Mouse (Mus musculus): ENCODE data around the gene Socs7. TPM values are rescaled to one million over a fixed set of nuclear protein-coding genes. Genes with fewer than 3 reads are reported as not detected.

The Socs7 gene
- 4.2 TPM for polyA plus RNA-seq (2014; fragmentation: Illumina TruSeq; extraction: RNeasy Lipid Tissue Mini Kit (QIAGEN cat#74804); ENCODE audit: low replicate concordance)

DNA sequence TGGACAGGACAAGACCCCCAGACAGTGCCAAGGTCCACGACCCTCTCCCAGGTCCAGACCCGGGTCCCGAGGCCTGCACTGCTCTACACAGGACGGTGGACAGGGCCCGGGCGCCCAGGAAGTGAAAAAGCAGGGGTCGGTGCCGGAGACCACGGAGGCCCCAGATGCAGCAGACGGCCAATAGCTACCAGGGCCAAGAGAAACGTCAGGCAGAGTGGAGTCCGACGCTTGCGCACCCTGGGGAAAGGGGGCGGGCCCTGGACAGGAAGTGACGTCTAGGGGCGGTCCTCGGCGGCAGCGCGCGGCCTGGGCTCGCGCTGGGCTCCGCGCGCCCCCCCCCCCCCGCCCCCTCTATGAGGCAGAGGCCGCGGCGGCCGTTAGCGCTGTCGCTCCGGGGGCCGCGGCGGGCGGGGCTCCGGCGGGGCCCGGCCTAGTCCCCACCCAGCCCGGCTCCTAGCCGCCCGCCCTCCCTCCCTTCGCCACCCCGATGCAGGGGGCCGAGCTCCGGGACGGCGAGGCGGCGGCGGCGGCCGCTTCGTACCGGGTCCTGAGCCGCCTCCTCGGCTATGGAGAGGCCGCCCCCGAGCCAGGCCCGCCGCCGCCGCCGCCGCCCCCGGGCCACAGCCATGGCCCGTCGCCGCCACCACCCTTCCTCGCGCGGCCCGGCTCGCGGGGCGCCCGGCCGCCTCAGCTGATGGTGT lies at the start of gene Socs7:
TSS of gene Socs7 (plus strand) at position 604 of the 701 bp plus-strand sequence.

DNA sequence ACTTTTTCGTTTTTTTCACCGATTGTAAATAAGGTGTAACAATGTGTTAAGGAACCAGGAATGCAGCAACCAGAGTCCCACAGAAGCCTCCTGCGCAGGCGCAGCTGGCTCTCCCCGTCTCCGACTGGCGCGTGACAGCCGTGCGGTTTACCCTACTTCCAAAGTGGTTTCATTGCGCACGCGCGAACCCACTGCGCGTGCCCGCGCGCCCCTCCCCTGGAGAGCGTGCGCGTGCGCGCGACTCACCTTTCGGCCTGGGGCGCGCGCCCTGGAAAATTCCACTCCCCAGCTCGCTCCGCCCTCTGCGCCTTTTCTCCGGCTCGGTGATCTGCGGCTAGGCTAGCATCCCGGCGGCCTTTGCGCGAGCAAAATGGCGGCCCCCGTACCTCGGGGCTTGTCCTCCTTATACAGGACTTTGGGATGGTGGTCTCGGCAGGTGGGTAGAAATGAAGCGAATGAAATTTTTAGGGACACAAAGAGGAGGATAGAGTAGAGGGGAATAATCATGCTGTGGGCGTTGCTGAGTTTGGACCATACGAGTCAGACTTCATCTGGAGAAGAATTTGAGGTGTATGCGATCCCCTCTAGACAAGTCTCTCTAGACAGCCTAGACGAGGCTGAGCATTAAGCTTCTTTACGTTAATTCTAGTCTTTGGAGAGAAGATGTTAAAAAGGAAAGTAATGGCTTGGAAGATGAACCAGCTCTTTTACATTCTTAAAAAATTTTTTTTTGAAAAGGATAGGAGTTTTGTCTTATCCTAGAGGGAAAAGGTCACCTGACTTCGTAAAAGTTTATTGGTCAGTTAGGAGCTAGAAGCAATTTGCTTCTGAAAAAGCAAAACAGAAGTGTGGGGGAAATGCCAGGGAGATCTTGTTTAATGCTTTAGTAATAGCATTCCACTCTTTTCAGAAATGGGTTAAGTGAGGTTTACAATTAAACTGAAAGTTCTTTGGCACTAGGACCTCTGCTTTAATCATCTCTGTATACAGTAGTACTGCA lies 46.5 kb upstream of the Socs7 start, which contains the start of gene Mrpl45:
TSS of gene Mrpl45 (plus strand) at position 213 of the 1,000 bp plus-strand sequence.

DNA sequence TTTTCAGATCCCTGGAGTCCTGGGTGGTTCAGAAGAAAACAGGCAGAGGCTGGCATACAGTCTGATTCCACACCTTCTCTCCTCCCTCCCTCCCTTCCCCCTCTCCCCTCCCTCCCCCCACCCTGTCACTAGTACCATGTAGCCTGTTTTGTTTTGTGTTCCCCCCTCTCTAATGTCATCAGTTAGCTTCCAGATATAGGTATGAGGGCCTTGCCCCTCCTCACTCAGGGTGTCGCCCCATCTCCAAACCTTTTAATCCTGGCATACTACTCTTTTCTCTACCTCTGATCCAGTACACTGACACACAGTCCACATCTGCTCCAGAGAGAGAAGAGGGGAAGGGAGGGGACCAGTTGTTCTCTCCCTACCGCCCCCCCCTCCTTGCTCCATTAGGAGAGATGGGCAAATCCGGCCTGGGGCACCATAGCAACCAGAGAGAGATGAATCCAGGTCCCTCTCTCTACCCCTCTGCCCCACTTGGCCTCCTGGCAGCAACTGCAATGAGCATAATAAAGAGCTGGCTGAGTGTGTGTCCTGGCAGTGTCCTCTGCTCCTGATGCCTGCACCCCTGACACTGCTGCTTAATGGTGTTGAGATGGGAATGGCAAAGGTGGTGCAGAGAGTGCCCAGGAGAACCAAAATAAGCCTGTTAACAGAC lies 10.2 kb upstream of the Socs7 start, which contains the start of gene Gpr179:
TSS of gene Gpr179 (minus strand) at position 51 of the 658 bp plus-strand sequence.

DNA sequence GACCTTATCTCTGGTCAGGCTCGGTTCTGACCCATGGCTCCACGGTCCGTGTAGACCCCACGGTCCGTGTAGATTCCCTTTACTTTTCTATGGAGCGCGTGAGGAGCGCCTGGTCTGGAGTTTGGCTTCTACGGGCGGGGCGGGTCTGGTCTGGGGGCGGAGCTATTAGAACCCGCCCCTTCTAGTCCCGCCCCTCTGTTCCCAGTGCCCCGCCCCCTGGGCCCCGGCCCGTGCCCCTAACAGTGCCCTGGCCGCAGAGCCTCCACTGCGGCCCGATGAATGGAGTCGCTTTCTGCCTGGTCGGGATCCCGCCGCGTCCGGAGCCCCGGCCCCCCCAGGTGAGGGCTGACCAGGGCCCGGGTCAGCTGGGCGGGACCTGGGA lies 53.0 kb downstream of the Socs7 start, which contains the start of gene Arhgap23:
TSS of gene Arhgap23 (plus strand) at position 204 of the 382 bp plus-strand sequence.

Other genes starting within 250 kb of the Socs7 start
- gene Tbx21, start 247.2 kb upstream of the Socs7 start, polyA plus RNA-seq (2014; fragmentation: Illumina TruSeq; extraction: RNeasy Lipid Tissue Mini Kit (QIAGEN cat#74804); ENCODE audit: low replicate concordance), result not detected
- not detected for gene Tbkbp1, start 211.1 kb upstream of the Socs7 start, polyA plus RNA-seq (2014; fragmentation: Illumina TruSeq; extraction: RNeasy Lipid Tissue Mini Kit (QIAGEN cat#74804); ENCODE audit: low replicate concordance)
- 82.0 TPM for gene Kpnb1, start 174.7 kb upstream of the Socs7 start, polyA plus RNA-seq (2014; fragmentation: Illumina TruSeq; extraction: RNeasy Lipid Tissue Mini Kit (QIAGEN cat#74804); ENCODE audit: low replicate concordance)
- gene Npepps, start 81.9 kb upstream of the Socs7 start, polyA plus RNA-seq (2014; fragmentation: Illumina TruSeq; extraction: RNeasy Lipid Tissue Mini Kit (QIAGEN cat#74804); ENCODE audit: low replicate concordance), result 143 TPM
- 22.3 TPM for gene Mrpl45, start 46.8 kb upstream of the Socs7 start, polyA plus RNA-seq (2014; fragmentation: Illumina TruSeq; extraction: RNeasy Lipid Tissue Mini Kit (QIAGEN cat#74804); ENCODE audit: low replicate concordance)
- gene Gpr179, start 10.5 kb upstream of the Socs7 start, polyA plus RNA-seq (2014; fragmentation: Illumina TruSeq; extraction: RNeasy Lipid Tissue Mini Kit (QIAGEN cat#74804); ENCODE audit: low replicate concordance), result not detected
- gene Arhgap23, start 53.0 kb downstream of the Socs7 start, polyA plus RNA-seq (2014; fragmentation: Illumina TruSeq; extraction: RNeasy Lipid Tissue Mini Kit (QIAGEN cat#74804); ENCODE audit: low replicate concordance), result 1.4 TPM
- gene 4933428G20Rik, start 137.8 kb downstream of the Socs7 start, polyA plus RNA-seq (2014; fragmentation: Illumina TruSeq; extraction: RNeasy Lipid Tissue Mini Kit (QIAGEN cat#74804); ENCODE audit: low replicate concordance), result not detected
- not detected for gene Srcin1, start 213.6 kb downstream of the Socs7 start, polyA plus RNA-seq (2014; fragmentation: Illumina TruSeq; extraction: RNeasy Lipid Tissue Mini Kit (QIAGEN cat#74804); ENCODE audit: low replicate concordance)